Mouse (Mus musculus): ENCODE results near the gene Gadd45b. TPM values are rescaled to one million over a fixed set of nuclear protein-coding genes. Genes with fewer than 3 reads are reported as not detected.

Gene Gadd45b
- total RNA-seq, 4 experiments from 2014 or later: 13.8 to 24.0 (median 20.6) TPM

Other genes starting within 250 kb of the Gadd45b start
- gene Mob3a, start 228.1 kb upstream of the Gadd45b start, total RNA-seq (2022): 10 to 100 TPM; 12.0 to 17.6 (median 14.8) TPM
- 10 to 100 TPM; 44.2 to 67.8 (median 57.0) TPM for gene Izumo4, start 227.9 kb upstream of the Gadd45b start, total RNA-seq (2022)
- gene Ap3d1, start 187.8 kb upstream of the Gadd45b start, total RNA-seq (2022): 100 to 1,000 TPM; 126 to 147 (median 139) TPM
- gene Dot1l, start 174.9 kb upstream of the Gadd45b start, total RNA-seq (2022): 10 to 100 TPM; 39.0 to 53.1 (median 41.5) TPM
- gene Sf3a2, start 131.9 kb upstream of the Gadd45b start, total RNA-seq (2022): 10 to 100 TPM; 35.5 to 53.7 (median 46.1) TPM
- 10 to 100 TPM; 61.3 to 74.5 (median 66.4) TPM for gene Plekhj1, start 131.4 kb upstream of the Gadd45b start, total RNA-seq (2022)
- 1 to 10 TPM; 1.1 to 2.2 (median 1.7) TPM for gene Amh, start 124.8 kb upstream of the Gadd45b start, total RNA-seq (2022)
- gene Jsrp1, start 116.6 kb upstream of the Gadd45b start, total RNA-seq (2022): 1 to 10 TPM; 5.1 to 9.7 (median 6.2) TPM
- gene Oaz1, start 103.4 kb upstream of the Gadd45b start, total RNA-seq (2022): 100 to 1,000 TPM; 505 to 586 (median 560) TPM
- 10 to 100 TPM; 46.4 to 64.4 (median 48.1) TPM for gene Lingo3, start 86.0 kb upstream of the Gadd45b start, total RNA-seq (2022)
- 10 to 100 TPM; 35.4 to 57.9 (median 48.2) TPM for gene Lsm7, start 74.9 kb upstream of the Gadd45b start, total RNA-seq (2022)
- 10 to 100 TPM; 42.1 to 52.3 (median 46.0) TPM for gene Sppl2b, start 74.8 kb upstream of the Gadd45b start, total RNA-seq (2022)
- gene Tmprss9, start 58.2 kb upstream of the Gadd45b start, total RNA-seq (2022): under 1 TPM; 0.22 to 0.60 (median 0.39) TPM
- 100 to 1,000 TPM; 106 to 147 (median 124) TPM for gene Timm13, start 29.1 kb upstream of the Gadd45b start, total RNA-seq (2022)
- gene Lmnb2, start 11.8 kb upstream of the Gadd45b start, total RNA-seq (2022): 10 to 100 TPM; 17.6 to 21.2 (median 20.1) TPM
- gene Gng7, start 84.9 kb downstream of the Gadd45b start, total RNA-seq (2022): 100 to 1,000 TPM; 204 to 252 (median 224) TPM
- gene Diras1, start 95.6 kb downstream of the Gadd45b start, total RNA-seq (2022): 100 to 1,000 TPM; 115 to 131 (median 118) TPM
- gene Slc39a3, start 107.4 kb downstream of the Gadd45b start, total RNA-seq (2022): 10 to 100 TPM; 53.9 to 58.9 (median 56.4) TPM
- gene Sgta, start 130.1 kb downstream of the Gadd45b start, total RNA-seq (2022): 100 to 1,000 TPM; 165 to 176 (median 169) TPM
- 10 to 100 TPM; 37.2 to 47.4 (median 43.3) TPM for gene Thop1, start 140.0 kb downstream of the Gadd45b start, total RNA-seq (2022)
- under 1 TPM in 3 of 4 experiments, not detected in 1; 0.28 to 0.48 (median 0.37) TPM for gene Creb3l3, start 168.8 kb downstream of the Gadd45b start, total RNA-seq (2022)
- gene Map2k2, start 175.8 kb downstream of the Gadd45b start, total RNA-seq (2022): 100 to 1,000 TPM; 121 to 132 (median 126) TPM
- 100 to 1,000 TPM; 106 to 115 (median 112) TPM for gene Zbtb7a, start 205.1 kb downstream of the Gadd45b start, total RNA-seq (2022)
- gene Pias4, start 237.8 kb downstream of the Gadd45b start, total RNA-seq (2022): 10 to 100 TPM; 22.0 to 30.4 (median 27.9) TPM
- gene Eef2, start 246.6 kb downstream of the Gadd45b start, total RNA-seq (2022): 100 to 1,000 TPM; 928 to 998 (median 954) TPM

Measured in left cerebral cortex, adult 8-10 months (tissue).